Mouse (Mus musculus): ENCODE data around the gene 2610021A01Rik. TPM values are rescaled to one million over a fixed set of nuclear protein-coding genes. Genes with fewer than 3 reads are reported as not detected.
"Not testable (repeated sequence)": the region's sequence is repeated elsewhere in the genome, so short reads cannot be mapped to it uniquely, and the experiment has no call there.

The 2610021A01Rik gene
- 8.9 and 10.1 TPM in 2 replicates for polyA plus RNA-seq (2016; fragmentation: Nextera tagmentation; extraction: Ambion mirVana)

DNA sequence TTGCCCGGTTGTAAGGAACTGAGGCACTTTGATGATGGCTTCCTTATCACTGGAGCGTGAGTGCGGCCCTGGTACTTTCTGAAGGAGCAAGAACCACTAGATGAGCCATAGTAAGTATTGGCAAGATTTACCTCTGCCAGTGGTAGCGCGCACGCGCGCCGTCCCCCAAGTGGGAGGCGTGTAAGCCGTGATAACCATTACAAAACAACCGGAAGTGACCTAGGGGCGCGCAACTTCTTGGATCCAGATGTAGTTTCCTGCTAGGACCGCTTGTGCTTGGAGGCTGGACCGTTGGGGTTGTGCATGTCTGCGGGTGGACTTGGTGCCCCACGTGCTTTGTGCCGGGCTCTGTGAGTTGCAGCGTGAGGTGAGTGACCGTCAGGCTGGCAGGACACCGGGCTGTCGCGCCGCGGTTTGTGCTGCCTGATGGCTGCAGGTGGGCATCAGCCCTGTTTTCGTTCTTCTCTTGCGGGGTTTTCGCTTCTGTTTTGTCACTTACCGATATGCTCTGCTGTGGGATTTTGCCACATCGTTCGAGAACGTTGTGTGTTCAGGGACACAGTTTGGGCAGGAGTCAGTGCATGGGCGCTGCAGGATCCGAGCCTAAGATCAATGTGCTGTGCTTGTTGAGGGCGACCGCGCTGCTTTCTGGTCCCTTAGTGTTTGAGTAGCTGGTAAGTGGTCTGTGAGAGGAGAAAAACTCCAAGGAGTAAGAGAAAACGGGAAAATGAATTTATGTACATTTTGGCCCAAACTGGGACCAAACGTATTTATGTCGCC is at the start of gene 2610021A01Rik:
TSS of gene 2610021A01Rik (plus strand) at position 197 of the 780 bp plus-strand sequence.
- H3K9me3 ChIP-seq = no peaks in the 10 kb centered on the region
- under 1% methylated on average over 41 of the region's 41 CpGs for WGBS
- no peaks in the 10 kb centered on the region for H3K36me3 ChIP-seq
- H3K4me1 ChIP-seq = no peaks in the 10 kb centered on the region
- H3K4me3 ChIP-seq = peak within 1 kb of the TSS; percentile 68
- peak within 1 kb of the TSS; percentile 83 for H3K27ac ChIP-seq
- DNase-seq (ENCODE audit: low spot score) = peak; percentile 96
- H3K27me3 ChIP-seq (ENCODE audit: insufficient read depth, poor library complexity, severe bottlenecking) = no peaks in the 10 kb centered on the region

DNA sequence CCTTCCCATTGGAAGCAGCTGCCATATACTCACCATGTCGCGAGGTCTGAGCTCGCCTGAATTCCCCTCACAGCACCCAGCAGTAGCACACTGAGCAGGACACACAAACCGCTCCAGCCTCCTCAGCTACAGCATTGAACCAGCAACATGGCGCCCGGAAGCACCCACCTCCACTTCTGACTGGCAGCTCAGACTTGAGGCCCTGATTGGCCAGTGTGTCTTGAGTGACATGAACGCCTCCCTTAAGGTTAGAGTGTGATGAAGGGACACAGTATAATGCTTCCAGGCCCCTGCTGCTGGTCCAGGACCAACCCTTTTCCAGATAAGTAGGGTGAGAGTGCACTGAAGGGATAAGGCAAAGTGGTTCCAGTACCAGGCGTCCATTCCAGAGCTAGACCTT is 38.3 kb upstream of the 2610021A01Rik start:
- no peak for DNase-seq (ENCODE audit: low spot score)
- Histone ChIP-seq H3K9me3 (peaks cover 23% of the 10 kb centered on the region), H3K4me3 (no peak overlapping the region), H3K4me1 (no peaks in the 10 kb centered on the region), H3K27me3 (ENCODE audit: insufficient read depth, poor library complexity, severe bottlenecking) (no peaks in the 10 kb centered on the region), H3K36me3 (no peaks in the 10 kb centered on the region), H3K27ac (no peak overlapping the region)
- WGBS = 52% methylated on average over 8 of the region's 8 CpGs

DNA sequence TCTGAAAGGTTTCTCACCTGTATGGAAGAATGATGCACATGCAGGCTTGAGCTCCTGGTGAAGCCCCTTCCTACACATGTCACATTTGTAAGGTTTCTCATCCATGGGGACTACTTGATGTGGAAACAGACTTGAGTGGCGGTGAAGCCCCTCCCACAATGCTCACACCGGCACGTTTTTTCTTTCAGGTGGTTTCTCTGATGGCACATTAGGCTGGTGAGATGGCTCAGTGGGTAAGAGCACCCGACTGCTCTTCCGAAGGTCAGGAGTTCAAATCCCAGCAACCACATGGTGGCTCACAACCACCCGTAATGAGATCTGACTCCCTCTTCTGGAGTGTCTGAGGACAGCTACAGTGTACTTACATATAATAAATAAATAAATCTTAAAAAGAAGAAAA is 25.5 kb upstream of the 2610021A01Rik start, which contains the start of gene Gm6871:
TSS of gene Gm6871 (minus strand) at position 101 of the 400 bp plus-strand sequence.
- H3K4me3 ChIP-seq; H3K27ac ChIP-seq; H3K9me3 ChIP-seq; H3K27me3 ChIP-seq (ENCODE audit: insufficient read depth, poor library complexity, severe bottlenecking); H3K36me3 ChIP-seq; DNase-seq (ENCODE audit: low spot score); H3K4me1 ChIP-seq: not testable (repeated sequence)
- WGBS = 75% methylated on average over 6 of the region's 6 CpGs

DNA sequence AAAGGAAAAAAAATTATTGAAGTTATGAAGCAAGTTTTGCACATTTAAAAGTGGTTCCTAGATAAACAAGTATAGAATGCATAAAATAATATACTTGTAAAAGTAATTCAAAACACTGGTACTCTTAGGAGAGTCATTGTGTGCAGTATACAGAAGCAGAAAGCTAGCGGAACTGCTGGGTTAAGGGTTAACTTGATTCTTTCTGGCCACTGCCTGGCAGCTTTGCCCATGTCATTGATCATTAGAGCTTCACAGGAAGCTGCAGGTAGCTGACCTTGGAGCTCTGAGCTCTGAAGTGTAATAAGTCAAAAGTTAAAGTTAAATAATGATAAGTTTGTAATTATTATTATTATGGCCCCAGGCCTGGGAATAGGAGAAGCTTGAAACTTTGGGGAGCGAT is 21.1 kb upstream of the 2610021A01Rik start:
- H3K27ac ChIP-seq = no peak overlapping the region
- H3K36me3 ChIP-seq = no peaks in the 10 kb centered on the region
- DNase-seq (ENCODE audit: low spot score) = no peak
- no peak overlapping the region for H3K4me3 ChIP-seq
- H3K9me3 ChIP-seq = peaks cover 5% of the 10 kb centered on the region; the same call in 1 of the 2 replicates
- H3K4me1 ChIP-seq = no peaks in the 10 kb centered on the region
- H3K27me3 ChIP-seq (ENCODE audit: insufficient read depth, poor library complexity, severe bottlenecking) = no peaks in the 10 kb centered on the region
- 88% methylated on average over 2 of the region's 2 CpGs for WGBS

DNA sequence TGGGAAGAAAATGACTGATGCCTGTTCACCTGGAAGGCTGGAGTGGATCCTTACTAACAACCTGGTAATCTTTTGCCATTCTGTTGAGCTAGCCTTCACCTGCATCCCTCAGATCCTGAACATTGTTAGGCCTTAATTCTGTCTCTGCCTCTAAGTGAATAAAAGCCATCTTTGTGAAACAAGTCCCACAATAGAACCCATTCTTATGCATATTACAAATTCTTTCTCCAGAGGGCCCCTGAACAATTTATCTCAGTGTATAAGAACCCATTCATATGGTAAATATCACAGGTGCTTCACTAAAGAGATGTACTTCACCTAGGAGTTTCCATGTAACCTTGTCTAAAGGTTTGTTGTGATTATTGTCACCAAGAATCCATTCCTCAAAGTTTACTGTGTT is 17.0 kb upstream of the 2610021A01Rik start:
- H3K9me3 ChIP-seq = 0 out of 2 replicates have a peak, but pooled peaks cover 4% of the 10 kb centered on the region

DNA sequence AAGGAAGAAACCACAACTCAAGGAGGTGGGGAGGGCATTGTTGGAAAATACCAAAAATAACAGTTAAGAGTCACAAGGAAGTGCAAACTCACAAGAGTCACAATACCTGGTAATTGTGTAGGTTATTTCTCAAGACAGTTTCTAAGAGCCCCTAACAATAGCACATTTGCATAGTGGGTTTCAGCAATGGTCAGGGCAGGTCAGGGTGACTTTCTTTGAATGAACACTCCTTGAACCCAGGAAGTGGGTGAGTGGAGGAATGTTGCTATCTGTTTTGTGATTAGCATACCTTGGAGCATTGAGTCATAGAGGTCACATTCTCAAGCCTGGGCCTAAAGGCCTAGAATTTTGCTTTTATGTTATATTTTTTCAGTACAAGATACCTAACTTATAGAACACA is 11.2 kb upstream of the 2610021A01Rik start:
- not testable (repeated sequence) for H3K9me3 ChIP-seq; H3K36me3 ChIP-seq; H3K4me3 ChIP-seq; DNase-seq (ENCODE audit: low spot score); H3K27ac ChIP-seq; H3K4me1 ChIP-seq; H3K27me3 ChIP-seq (ENCODE audit: insufficient read depth, poor library complexity, severe bottlenecking)

More for the DNA sequence above, 17.0 kb upstream of the 2610021A01Rik start:
- Histone ChIP-seq H3K4me3 (no peak overlapping the region), H3K36me3 (no peaks in the 10 kb centered on the region), H3K27ac (no peak overlapping the region), H3K27me3 (ENCODE audit: insufficient read depth, poor library complexity, severe bottlenecking) (no peaks in the 10 kb centered on the region), H3K4me1 (no peaks in the 10 kb centered on the region)
- DNase-seq (ENCODE audit: low spot score) = no peak

DNA sequence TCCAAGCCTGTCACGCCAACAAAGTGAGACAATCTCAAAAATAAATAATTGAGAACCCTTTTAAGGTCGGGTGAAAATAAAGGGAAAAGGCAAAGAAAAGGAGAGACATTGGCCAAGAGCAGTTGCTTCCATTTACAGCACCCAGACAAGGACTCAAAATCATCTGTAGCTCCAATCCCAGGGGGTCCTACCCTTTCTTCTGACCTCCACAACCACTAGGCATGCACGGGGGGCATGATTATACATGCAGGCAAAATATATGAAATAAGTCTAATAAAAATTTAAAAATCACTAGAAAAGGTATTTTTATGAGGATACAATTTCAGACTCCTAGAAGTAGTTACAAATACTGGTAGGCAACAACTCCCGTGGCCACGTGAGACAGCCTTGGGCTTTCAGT is 415 bp upstream of the 2610021A01Rik start:
- peak overlapping the region; percentile 68 for H3K4me3 ChIP-seq
- H3K36me3 ChIP-seq = no peaks in the 10 kb centered on the region
- H3K27ac ChIP-seq = peak overlapping the region; percentile 83
- H3K9me3 ChIP-seq = no peaks in the 10 kb centered on the region
- DNase-seq (ENCODE audit: low spot score) = no peak
- no peaks in the 10 kb centered on the region for H3K4me1 ChIP-seq
- no peaks in the 10 kb centered on the region for H3K27me3 ChIP-seq (ENCODE audit: insufficient read depth, poor library complexity, severe bottlenecking)
- WGBS = 44% methylated on average over 5 of the region's 5 CpGs

DNA sequence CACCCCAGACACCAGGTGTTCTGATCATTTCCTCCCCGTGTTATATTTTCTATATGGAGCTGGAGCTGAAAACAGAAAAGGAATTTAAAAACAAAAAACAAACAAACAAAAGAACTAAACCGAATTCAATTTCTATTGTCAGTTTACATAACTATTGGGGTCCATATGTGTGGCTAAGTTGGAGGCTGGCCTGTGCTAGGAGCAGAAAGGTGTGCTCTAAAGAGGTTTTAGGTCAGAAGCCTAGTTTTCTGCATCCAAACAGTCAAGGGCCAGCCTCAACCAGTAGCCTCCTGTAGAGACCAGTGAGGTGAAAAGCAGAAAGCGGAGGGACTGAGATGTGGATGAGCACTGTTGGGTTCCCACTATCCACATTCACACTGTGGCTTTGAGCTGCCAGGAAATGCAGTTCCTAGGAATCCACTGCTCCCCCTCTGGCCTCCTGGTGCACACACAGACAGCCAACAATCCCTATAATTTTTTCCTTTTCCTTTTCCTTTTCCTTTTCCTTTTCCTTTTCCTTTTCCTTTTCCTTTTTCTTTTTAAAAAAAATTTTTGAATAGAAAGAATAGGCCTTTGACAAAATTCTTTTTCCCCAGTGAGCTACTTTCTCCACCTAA is 1.0 kb downstream of the 2610021A01Rik start:
- 19% methylated on average over 3 of the region's 3 CpGs for WGBS
- H3K9me3 ChIP-seq = no peaks in the 10 kb centered on the region
- peak overlapping the region; percentile 68 for H3K4me3 ChIP-seq
- no peaks in the 10 kb centered on the region for H3K4me1 ChIP-seq
- no peak for DNase-seq (ENCODE audit: low spot score)
- H3K36me3 ChIP-seq = no peaks in the 10 kb centered on the region
- no peaks in the 10 kb centered on the region for H3K27me3 ChIP-seq (ENCODE audit: insufficient read depth, poor library complexity, severe bottlenecking)
- H3K27ac ChIP-seq = peak overlapping the region; percentile 83; the same call in 1 of the 2 replicates

DNA sequence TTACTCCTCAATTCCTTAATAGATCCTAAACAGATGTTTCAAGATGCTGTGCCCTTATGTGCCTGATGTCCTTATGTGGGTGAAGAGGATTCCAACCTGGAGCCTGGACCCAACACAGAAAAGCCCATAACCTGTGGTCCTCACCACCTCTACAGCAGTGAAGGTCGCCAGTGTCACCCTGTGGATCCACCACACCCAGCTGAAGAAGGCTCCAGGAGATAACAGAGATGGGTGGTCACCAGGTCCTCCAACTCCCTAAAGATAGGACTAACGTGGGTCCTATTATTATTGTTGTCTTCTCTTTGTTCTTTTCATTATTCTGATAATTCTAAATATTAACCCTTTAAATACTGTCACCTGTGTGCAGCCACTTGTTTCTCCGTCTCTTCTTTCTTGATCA is 12.6 kb downstream of the 2610021A01Rik start:
- WGBS = 80% methylated on average over 3 of the region's 3 CpGs
- H3K36me3 ChIP-seq = peaks cover 44% of the 10 kb centered on the region
- H3K27me3 ChIP-seq (ENCODE audit: insufficient read depth, poor library complexity, severe bottlenecking) = no peaks in the 10 kb centered on the region
- no peaks in the 10 kb centered on the region for H3K4me1 ChIP-seq
- no peak overlapping the region for H3K4me3 ChIP-seq
- DNase-seq (ENCODE audit: low spot score) = no peak
- no peaks in the 10 kb centered on the region for H3K9me3 ChIP-seq
- no peak overlapping the region for H3K27ac ChIP-seq

DNA sequence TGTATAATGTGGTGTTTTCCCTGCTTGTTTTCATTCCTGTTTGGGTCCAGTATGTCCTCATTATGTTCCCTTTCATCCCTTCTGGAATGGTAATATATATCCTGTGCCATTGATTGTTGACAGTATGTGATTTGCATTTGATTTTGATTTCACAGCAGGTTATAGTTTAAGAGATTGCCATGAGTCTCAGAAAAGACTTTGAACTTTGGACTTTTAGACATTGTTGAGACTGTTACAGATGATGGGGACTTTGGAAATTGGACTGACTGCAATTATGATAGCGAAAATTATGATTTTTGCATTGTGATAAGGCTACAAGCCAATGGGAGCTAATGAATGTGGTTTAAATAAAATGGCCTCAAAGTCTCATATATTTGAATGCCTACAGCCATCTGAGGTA is 17.2 kb downstream of the 2610021A01Rik start:
- not testable (repeated sequence) for H3K27ac ChIP-seq; H3K4me3 ChIP-seq; DNase-seq (ENCODE audit: low spot score); H3K27me3 ChIP-seq (ENCODE audit: insufficient read depth, poor library complexity, severe bottlenecking); H3K9me3 ChIP-seq; H3K4me1 ChIP-seq
- peaks cover 48% of the 10 kb centered on the region for H3K36me3 ChIP-seq
- WGBS = 88% methylated on average over 1 of the region's 1 CpGs

DNA sequence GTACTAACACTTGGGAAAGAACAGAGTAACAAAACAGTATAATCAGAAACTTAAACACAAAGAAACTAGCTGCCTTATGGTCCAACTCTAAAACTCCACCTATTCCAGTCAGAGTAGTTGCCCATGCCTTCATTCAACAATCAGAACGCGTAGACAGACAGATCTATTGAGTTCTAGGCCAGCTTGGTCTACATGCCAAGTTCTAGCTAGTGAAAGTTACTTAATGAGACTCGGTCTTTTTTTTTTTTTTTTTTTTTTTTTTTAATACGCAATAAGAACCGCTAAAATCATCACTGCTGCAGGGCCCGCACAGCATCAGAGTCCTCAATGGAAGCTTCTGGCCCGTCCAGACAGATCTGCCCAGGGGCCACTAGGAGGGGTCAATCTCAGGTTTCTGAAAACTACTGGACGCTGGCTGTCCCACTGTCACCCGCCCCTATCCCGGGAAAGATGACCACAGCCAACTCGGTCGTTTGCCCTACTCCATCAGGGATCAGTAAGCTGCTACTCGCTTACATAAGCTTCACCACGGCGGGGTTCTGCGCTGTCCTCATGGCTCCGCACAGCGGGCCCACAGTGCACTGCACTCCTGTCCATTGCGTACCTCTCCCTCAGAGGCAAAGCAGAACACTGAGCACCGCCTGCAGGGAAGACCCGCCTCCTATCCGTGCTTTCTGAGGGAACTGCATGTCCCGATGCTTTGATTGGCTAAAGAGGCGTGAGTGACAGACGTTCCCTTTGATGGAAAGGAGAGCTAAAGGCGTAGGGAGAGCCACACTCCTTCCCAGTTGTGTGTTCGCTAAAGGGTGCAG is 33.6 kb downstream of the 2610021A01Rik start, which contains the start of gene Zfp788:
TSS of gene Zfp788 (plus strand) at position 795 of the 812 bp plus-strand sequence.
- peak; percentile 97 for DNase-seq (ENCODE audit: low spot score)
- Histone ChIP-seq H3K27me3 (ENCODE audit: insufficient read depth, poor library complexity, severe bottlenecking) (no peaks in the 10 kb centered on the region), H3K4me1 (no peaks in the 10 kb centered on the region), H3K36me3 (peaks cover 37% of the 10 kb centered on the region), H3K27ac (peak within 1 kb of the TSS; percentile 92), H3K4me3 (peak within 1 kb of the TSS; percentile 79), H3K9me3 (no peaks in the 10 kb centered on the region)
- 1% methylated on average over 27 of the region's 27 CpGs for WGBS

DNA sequence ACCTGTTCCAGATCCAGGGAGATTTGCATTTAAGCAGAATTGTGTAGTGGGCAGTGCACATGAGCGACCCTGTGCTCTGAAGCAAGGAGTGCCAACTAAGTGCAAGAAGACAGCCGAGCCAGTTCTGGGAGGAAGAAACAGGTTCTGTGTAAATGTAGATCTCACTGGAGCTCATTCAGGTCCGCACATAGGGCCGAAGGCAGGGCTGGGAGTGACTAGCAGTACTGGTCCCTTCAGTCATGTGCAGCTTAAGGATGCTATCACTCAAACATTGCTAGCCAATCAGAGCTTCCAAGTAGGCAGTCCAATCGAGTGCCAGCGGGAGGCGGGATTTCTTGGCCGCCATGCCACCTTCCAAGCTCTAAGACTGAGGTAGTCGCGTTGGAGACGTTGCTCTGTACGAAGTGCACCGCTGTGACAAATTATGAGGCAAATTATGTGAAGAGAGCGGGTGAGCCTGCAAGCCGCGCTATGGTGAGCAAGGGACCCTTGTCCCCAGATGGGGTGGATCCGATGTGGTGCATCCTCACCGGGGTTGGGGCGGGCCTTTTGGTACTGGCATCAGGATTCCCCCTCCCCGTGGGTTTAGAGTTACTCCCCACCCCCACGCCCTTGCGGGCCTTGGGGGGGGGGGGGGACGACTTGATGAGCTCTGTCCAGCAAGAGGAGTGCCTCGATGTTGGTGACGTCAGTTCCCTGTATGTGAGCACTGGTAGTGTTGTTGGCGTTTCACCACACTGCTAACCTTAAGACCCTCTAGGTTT is 34.4 kb downstream of the 2610021A01Rik start:
- Histone ChIP-seq H3K4me1 (no peaks in the 10 kb centered on the region), H3K27ac (peak overlapping the region; percentile 92), H3K27me3 (ENCODE audit: insufficient read depth, poor library complexity, severe bottlenecking) (no peaks in the 10 kb centered on the region), H3K4me3 (peak overlapping the region; percentile 79), H3K36me3 (peaks cover 42% of the 10 kb centered on the region), H3K9me3 (0 out of 2 replicates have a peak, but pooled peaks cover under 1% of the 10 kb centered on the region)
- WGBS = under 1% methylated on average over 26 of the region's 26 CpGs
- peak; percentile 95 for DNase-seq (ENCODE audit: low spot score)

Measured in heart, embryonic 10.5 days (tissue).